In the genomic region with DNA sequence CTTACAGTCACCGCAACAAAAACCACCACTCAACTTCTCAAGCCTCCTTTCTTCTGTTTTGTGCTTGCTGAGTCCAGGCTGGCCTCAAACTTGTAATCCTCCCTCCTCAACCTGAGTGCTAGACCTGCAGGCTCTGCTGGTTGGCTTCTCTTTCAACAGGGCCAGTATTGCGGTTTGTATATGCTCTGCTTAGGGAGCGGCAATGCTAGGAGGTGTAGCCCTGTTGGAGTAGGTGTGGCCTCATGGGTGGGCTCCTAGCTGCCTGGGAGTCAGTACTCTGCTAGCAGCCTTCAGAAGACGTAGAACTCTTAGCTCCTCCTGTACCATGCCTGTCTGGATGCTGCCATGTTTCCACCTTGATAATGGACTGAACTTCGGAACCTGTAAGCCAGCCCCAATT, we compare ENCODE assay signal across 22 mouse cellular contexts.
"Had no signal": no experiment of that assay in that cellular context is flagged by ENCODE, and none has a peak within 500 bp of the region (broad histone marks: within the 10 kb centered on the region; RNA-seq: fewer than 3 reads in every experiment).

No protein-coding gene starts in this region.

- H3K27ac ChIP-seq: kidney, postnatal 0 days; limb, embryonic 12.5 days; limb, embryonic 15.5 days; liver, embryonic 14.5 days; midbrain, embryonic 12.5 days; midbrain, embryonic 15.5 days; neural tube, embryonic 12.5 days; neural tube, embryonic 15.5 days; stomach, embryonic 15.5 days had no signal

- H3K4me3 ChIP-seq: limb, embryonic 12.5 days; limb, embryonic 15.5 days; midbrain, embryonic 12.5 days; midbrain, embryonic 15.5 days; neural tube, embryonic 12.5 days; neural tube, embryonic 15.5 days; stomach, embryonic 15.5 days had no signal

- H3K9me3 ChIP-seq: limb, embryonic 12.5 days; limb, embryonic 15.5 days; midbrain, embryonic 12.5 days; midbrain, embryonic 15.5 days; neural tube, embryonic 12.5 days; neural tube, embryonic 15.5 days; stomach, embryonic 15.5 days had no signal

- H3K27me3 ChIP-seq: limb, embryonic 12.5 days; limb, embryonic 15.5 days; midbrain, embryonic 12.5 days; midbrain, embryonic 15.5 days; neural tube, embryonic 12.5 days; neural tube, embryonic 15.5 days; stomach, embryonic 15.5 days had no signal

- DNase-seq: kidney, adult 2 months; kidney, postnatal 25 days; left cerebral cortex, postnatal 4 days; liver, postnatal 0 days; lung, embryonic 14.5 days; lung, postnatal 14 days; lung, postnatal 4 days; right cerebral cortex, adult 18-20 months; right cerebral cortex, postnatal 14 days; right cerebral cortex, postnatal 4 days; thymus, adult 2 months; thymus, postnatal 14 days; thymus, postnatal 4 days had no signal

- ATAC-seq: liver, postnatal 0 days; midbrain, embryonic 15.5 days had no signal

- H3K9ac ChIP-seq: limb, embryonic 12.5 days; limb, embryonic 15.5 days; liver, embryonic 14.5 days; liver, postnatal 0 days; lung, embryonic 14.5 days; midbrain, embryonic 12.5 days; midbrain, embryonic 15.5 days; neural tube, embryonic 12.5 days; neural tube, embryonic 15.5 days; stomach, embryonic 15.5 days had no signal

- H3K4me1 ChIP-seq: limb, embryonic 12.5 days; limb, embryonic 15.5 days; midbrain, embryonic 12.5 days; midbrain, embryonic 15.5 days; neural tube, embryonic 12.5 days; neural tube, embryonic 15.5 days; stomach, embryonic 15.5 days had no signal
